Mouse (Mus musculus) heart, adult 18-20 months (tissue): ENCODE measurements at regions not wholly inside any gene's neighbourhood (a gene's known extent, or its start where the extent isn't known, plus 50 kb on each side); places are given as distances from the start of the nearest gene placed in this dataset.

Source experiments
- DNase-seq, 2 experiments: peaks; one replicate each; pipeline ENCODE4 v3.0.0; 2021 to 2022; ENCODE audit warnings: mixed read lengths in 1 of 2

- DNase-seq = no peak
These were observed 125.4 kb upstream of the Igf1 start for GRCm38 (mm10) chr10:87732658-87733057.

GRCm38 (mm10) chr10:87733241-87733640 is 124.8 kb upstream of the Igf1 start:
- peak; percentile 20 to 23 for DNase-seq

- DNase-seq = peak; percentile 44 to 47
These were observed 117.7 kb upstream of the Igf1 start for GRCm38 (mm10) chr10:87740323-87740722.

- no peak for DNase-seq
These were observed 115.3 kb upstream of the Igf1 start for GRCm38 (mm10) chr10:87742766-87743165.

- DNase-seq = no peak
These were observed 110.1 kb upstream of the Igf1 start for GRCm38 (mm10) chr10:87747846-87748552.

GRCm38 (mm10) chr10:87748631-87749193 is 109.4 kb upstream of the Igf1 start:
- DNase-seq = no peak

GRCm38 (mm10) chr10:87750321-87750720 is 107.7 kb upstream of the Igf1 start:
- peak in 1 of 2 experiments; percentile 31 for DNase-seq

GRCm38 (mm10) chr10:87750972-87751371 is 107.1 kb upstream of the Igf1 start:
- DNase-seq = no peak

GRCm38 (mm10) chr10:87752117-87752516 is 105.9 kb upstream of the Igf1 start:
- DNase-seq = no peak

- no peak for DNase-seq
These were observed 104.6 kb upstream of the Igf1 start for GRCm38 (mm10) chr10:87753483-87753882.

GRCm38 (mm10) chr10:87761528-87762030 is 96.5 kb upstream of the Igf1 start:
- no peak for DNase-seq

GRCm38 (mm10) chr10:87787521-87787920 is 70.5 kb upstream of the Igf1 start:
- peak; percentile 63 to 67 for DNase-seq

GRCm38 (mm10) chr10:87792346-87792745 is 65.7 kb upstream of the Igf1 start:
- no peak for DNase-seq

GRCm38 (mm10) chr10:87803936-87804791 is 53.9 kb upstream of the Igf1 start:
- DNase-seq = peak; percentile 54 to 55

- DNase-seq = peak in 1 of 2 experiments; percentile 31
These were observed 53.3 kb upstream of the Igf1 start for GRCm38 (mm10) chr10:87804792-87805082.
